Mouse (Mus musculus): ENCODE results near the gene Mtg1.

GRCm38 (mm10) chr7:140126934-140127333 lies 10.4 kb upstream of the Mtg1 start:
- TF ChIP-seq CTCF (IDR thresholded peaks at IDR 0.05; ENCODE audit: low read depth) (no peak), EP300 (IDR thresholded peaks at IDR 0.05; ENCODE audit: low read depth) (no peak)
